Mouse (Mus musculus) cerebellum, adult 2 months (tissue): ENCODE data around the gene Syt1.

Experiments
- CTCF ChIP-seq: fragments of 200-500 bp; IDR thresholded peaks from 2 replicates; pipeline ENCODE4 v1.5.1; 2011; ENCODE audit warnings: low read depth, mild to moderate bottlenecking, control low read depth, low read length, moderate library complexity, borderline replicate concordance; ENCODE audit not compliant: insufficient read depth
- POLR2A ChIP-seq: fragments of 200-500 bp; IDR thresholded peaks from 2 replicates; pipeline ENCODE4 v1.6.1; 2011; ENCODE audit warnings: low read length, control low read depth, borderline replicate concordance; ENCODE audit not compliant: insufficient read depth

DNA sequence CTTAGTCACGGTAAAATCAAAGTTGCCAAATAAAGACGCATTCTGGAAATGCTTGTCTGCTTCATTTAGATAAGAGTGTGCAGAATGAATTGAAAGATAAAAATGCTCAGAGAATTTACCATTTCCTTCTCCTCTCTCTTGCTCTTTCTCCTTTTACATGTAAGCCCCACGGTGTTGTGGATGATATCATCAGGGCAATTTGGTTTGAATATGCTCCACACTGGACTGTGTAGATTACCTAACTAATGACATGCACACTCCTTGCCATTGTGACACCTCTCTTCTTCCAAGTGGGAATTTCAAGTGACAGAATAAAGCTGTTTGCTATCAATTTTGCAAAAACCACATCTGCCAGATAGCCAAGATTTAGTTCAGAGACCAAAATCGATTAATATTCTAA is 324.1 kb downstream of the Syt1 start:
- no peak for TF ChIP-seq POLR2A
- no peak for TF ChIP-seq CTCF
